ENCODE assay signal across 20 mouse cellular contexts in the genomic region with DNA sequence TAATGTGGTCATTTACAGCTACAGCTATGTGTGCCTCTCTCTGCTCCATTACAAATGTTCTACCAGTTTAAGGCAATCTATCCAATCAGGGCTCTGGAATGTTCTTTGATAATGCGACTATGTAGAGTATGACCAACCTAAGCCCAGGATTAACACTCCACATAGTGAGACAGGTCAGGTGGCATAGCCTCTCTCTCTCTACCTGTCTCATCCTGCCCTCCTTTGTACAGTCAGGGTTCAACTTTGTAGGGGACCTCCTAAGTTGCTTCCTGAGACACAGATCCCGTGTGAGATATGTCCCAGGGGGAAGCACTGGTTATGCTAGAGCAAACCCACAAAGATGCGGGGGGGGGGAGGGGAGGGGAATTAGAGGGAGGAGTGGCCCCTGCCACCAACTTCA. TPM values are rescaled to one million over a fixed set of nuclear protein-coding genes. Genes with fewer than 3 reads are reported as not detected.
"Had no signal": no experiment of that assay in that cellular context is flagged by ENCODE, and none has a peak within 500 bp of the region (broad histone marks: within the 10 kb centered on the region; RNA-seq: fewer than 3 reads in every experiment).

No protein-coding gene starts in this region.

- DNase-seq: lung, adult 18-20 months; lung, embryonic 14.5 days; lung, postnatal 10 days; lung, postnatal 4 days; retina, postnatal 1 day; right cerebral cortex, adult 18-20 months; right cerebral cortex, postnatal 25 days; right cerebral cortex, postnatal 4 days; spleen, adult 18-20 months; thymus, postnatal 14 days; thymus, postnatal 36 days had no signal

- ATAC-seq: liver, embryonic 12.5 days; midbrain, embryonic 13.5 days; midbrain, embryonic 15.5 days had no signal

- H3K4me1 ChIP-seq: liver, embryonic 12.5 days; midbrain, embryonic 15.5 days; neural tube, embryonic 15.5 days had no signal

- H3K36me3 ChIP-seq: liver, embryonic 12.5 days; midbrain, embryonic 13.5 days; midbrain, embryonic 15.5 days; neural tube, embryonic 13.5 days; neural tube, embryonic 15.5 days had no signal

- H3K9ac ChIP-seq: liver, embryonic 12.5 days; liver, embryonic 14.5 days; lung, embryonic 14.5 days; midbrain, embryonic 13.5 days; midbrain, embryonic 15.5 days; neural tube, embryonic 13.5 days; neural tube, embryonic 15.5 days had no signal

- H3K27ac ChIP-seq: liver, embryonic 12.5 days; liver, embryonic 14.5 days; midbrain, embryonic 13.5 days; midbrain, embryonic 15.5 days; neural tube, embryonic 13.5 days; neural tube, embryonic 15.5 days had no signal

- H3K27me3 ChIP-seq: midbrain, embryonic 13.5 days; midbrain, embryonic 15.5 days; neural tube, embryonic 13.5 days; neural tube, embryonic 15.5 days had no signal

- H3K4me2 ChIP-seq: liver, embryonic 12.5 days; lung, embryonic 14.5 days; midbrain, embryonic 11.5 days; midbrain, embryonic 13.5 days; midbrain, embryonic 15.5 days; neural tube, embryonic 13.5 days; neural tube, embryonic 15.5 days had no signal

- H3K4me3 ChIP-seq: liver, embryonic 12.5 days; midbrain, embryonic 13.5 days; midbrain, embryonic 15.5 days; myocyte; neural tube, embryonic 13.5 days; neural tube, embryonic 15.5 days had no signal

- H3K9me3 ChIP-seq: liver, embryonic 12.5 days; midbrain, embryonic 13.5 days; midbrain, embryonic 15.5 days; neural tube, embryonic 13.5 days; neural tube, embryonic 15.5 days had no signal

RNA-seq across cellular contexts. Expression of a gene that starts 48.1 kb away (rescaled TPM):
- total RNA-seq: megakaryocyte-erythroid progenitor cell, adult 5-6 weeks had no signal
